Mouse (Mus musculus) forebrain, postnatal 0 days (tissue): Measurements from ENCODE around the gene Dedd2. TPM values are rescaled to one million over a fixed set of nuclear protein-coding genes. Genes with fewer than 3 reads are reported as not detected.

Experiments
- ATAC-seq: fragments of 200-750 bp; cut with Nextera tagmentation; 2 replicates; pipeline ENCODE4 v1.8.0; 2017; ENCODE audit warnings: mild to moderate bottlenecking, moderate library complexity
- DNase-seq: peaks from one replicate; pipeline ENCODE4 v3.0.0-alpha.2; 2015
- H3K27ac ChIP-seq: fragments of 300-500 bp; sonication (generic); 2 replicates; pipeline ENCODE4 v1.5.1; 2014; ENCODE audit warnings: low read depth, mild to moderate bottlenecking, antibody characterized with exemption, low read length, moderate library complexity, mixed read lengths
- H3K27me3 ChIP-seq: fragments of 300-500 bp; sonication (generic); 2 replicates; pipeline ENCODE4 v1.6.1; 2014; ENCODE audit warnings: mild to moderate bottlenecking, low read length, mixed read lengths; ENCODE audit not compliant: insufficient read depth
- H3K36me3 ChIP-seq: fragments of 300-500 bp; sonication (generic); 2 replicates; pipeline ENCODE4 v1.6.1; 2014; ENCODE audit warnings: mild to moderate bottlenecking, moderate library complexity; ENCODE audit not compliant: insufficient read depth
- H3K4me1 ChIP-seq: fragments of 300-500 bp; sonication (generic); 2 replicates; pipeline ENCODE4 v1.6.1; 2014; ENCODE audit warnings: antibody characterized with exemption; ENCODE audit not compliant: insufficient read depth
- H3K4me2 ChIP-seq: fragments of 300-500 bp; sonication (generic); 2 replicates; pipeline ENCODE4 v1.6.1; 2014; ENCODE audit warnings: low read depth, mild to moderate bottlenecking, moderate library complexity
- H3K4me3 ChIP-seq: fragments of 300-500 bp; sonication (generic); 2 replicates; pipeline ENCODE4 v1.5.1; 2014; ENCODE audit warnings: low read depth, low read length, mixed read lengths
- H3K9ac ChIP-seq: fragments of 300-500 bp; sonication (generic); 2 replicates; pipeline ENCODE4 v1.6.1; 2014; ENCODE audit warnings: mild to moderate bottlenecking
- H3K9me3 ChIP-seq: fragments of 300-500 bp; sonication (generic); 2 replicates; pipeline ENCODE4 v1.6.1; 2016; ENCODE audit warnings: low read length
- CTCF ChIP-seq: sonication (generic); IDR thresholded peaks from 2 replicates; pipeline ENCODE4 v1.5.1; 2016; ENCODE audit warnings: antibody characterized with exemption, control low read depth, low read depth
- WGBS: fragments of 180-500 bp; shearing (Covaris S2); extraction: QIAGEN DNeasy Blood & Tissue Kit; methylation state at CpG from one replicate; pipeline ENCODE4 v1.1.7; 2014; 5-methylcytosine and 5-hydroxymethylcytosine counted together
- polyA plus RNA-seq: library from polyadenylated mRNA; unstranded; fragments of >200 nt; fragmentation: Nextera tagmentation; extraction: Ambion mirVana; gene quantifications from 2 replicates; pipeline ENCODE4 v1.2.1, GENCODE M21; 2015
- total RNA-seq: library from RNA; depleted of rRNA; stranded (reverse); fragments of >200 nt; gene quantifications from 2 replicates; pipeline ENCODE4 v1.2.3, GENCODE M21; 2014; rRNA removed

Gene Dedd2
- total RNA-seq (23.4 and 25.3 TPM in 2 replicates), polyA plus RNA-seq (14.9 and 17.3 TPM in 2 replicates)

- Histone ChIP-seq H3K4me2 (peak within 1 kb of the TSS; percentile 96), H3K9ac (peak within 1 kb of the TSS; percentile 79), H3K27ac (peak within 1 kb of the TSS; percentile 88), H3K27me3 (no peaks in the 10 kb centered on the region), H3K4me1 (peaks cover 12% of the 10 kb centered on the region), H3K4me3 (peak within 1 kb of the TSS; percentile 67), H3K9me3 (no peaks in the 10 kb centered on the region), H3K36me3 (peaks cover 17% of the 10 kb centered on the region; the same call in 1 of the 2 replicates)
- DNase-seq (peak; percentile 31), ATAC-seq (no peak)
- TF ChIP-seq CTCF: no peak
- WGBS: 6% methylated on average over 20 of the region's 20 CpGs
Measured at GRCm38 (mm10) chr7:25220457-25221101, at the start of gene Dedd2. Dedd2 (minus strand) TSS chr7:25220615.

GRCm38 (mm10) chr7:25269545-25270271, 49.3 kb upstream of the Dedd2 start:
- no peak for ATAC-seq
- Histone ChIP-seq H3K4me2 (peak overlapping the region; percentile 83), H3K9ac (no peak overlapping the region), H3K4me3 (no peak overlapping the region; the same call in 1 of the 2 replicates), H3K4me1 (peaks cover 14% of the 10 kb centered on the region), H3K27me3 (no peaks in the 10 kb centered on the region), H3K27ac (no peak overlapping the region; the same call in 1 of the 2 replicates), H3K9me3 (no peaks in the 10 kb centered on the region), H3K36me3 (peaks cover 34% of the 10 kb centered on the region)
- no peak for TF ChIP-seq CTCF
- DNase-seq: no peak
- 87% methylated on average over 8 of the region's 8 CpGs for WGBS

- Histone ChIP-seq H3K4me2 (peak overlapping the region; percentile 83), H3K4me3 (peak overlapping the region; percentile 98), H3K27me3 (no peaks in the 10 kb centered on the region), H3K27ac (no peak overlapping the region; the same call in 1 of the 2 replicates), H3K4me1 (peaks cover 14% of the 10 kb centered on the region), H3K9me3 (no peaks in the 10 kb centered on the region), H3K9ac (peak overlapping the region; percentile 87), H3K36me3 (peaks cover 34% of the 10 kb centered on the region)
- TF ChIP-seq CTCF: no peak
- WGBS: 52% methylated on average over 4 of the region's 4 CpGs
- ATAC-seq (no peak), DNase-seq (no peak)
Measured at GRCm38 (mm10) chr7:25269029-25269428, 48.6 kb upstream of the Dedd2 start.

GRCm38 (mm10) chr7:25268588-25268987, 48.2 kb upstream of the Dedd2 start:
- ATAC-seq (no peak), DNase-seq (no peak)
- peaks cover 14% of the 10 kb centered on the region for H3K4me1 ChIP-seq
- peak overlapping the region; percentile 98 for H3K4me3 ChIP-seq
- no peak for TF ChIP-seq CTCF
- H3K9ac ChIP-seq: peak overlapping the region; percentile 87
- WGBS: 3% methylated on average over 7 of the region's 7 CpGs
- H3K4me2 ChIP-seq: peak overlapping the region; percentile 83
- peak overlapping the region; percentile 88 for H3K27ac ChIP-seq
- H3K9me3 ChIP-seq: no peaks in the 10 kb centered on the region
- H3K27me3 ChIP-seq: no peaks in the 10 kb centered on the region
- peaks cover 29% of the 10 kb centered on the region for H3K36me3 ChIP-seq

GRCm38 (mm10) chr7:25267751-25268463, 47.5 kb upstream of the Dedd2 start:
- Histone ChIP-seq H3K9me3 (no peaks in the 10 kb centered on the region), H3K4me1 (peaks cover 14% of the 10 kb centered on the region), H3K36me3 (peaks cover 23% of the 10 kb centered on the region), H3K4me3 (peak overlapping the region; percentile 98), H3K4me2 (peak overlapping the region; percentile 83), H3K9ac (peak overlapping the region; percentile 87), H3K27ac (peak overlapping the region; percentile 91), H3K27me3 (no peaks in the 10 kb centered on the region)
- no peak for TF ChIP-seq CTCF
- WGBS: under 1% methylated on average over 33 of the region's 33 CpGs
- peak; percentile 94 for ATAC-seq
- peak; percentile 100 for DNase-seq

GRCm38 (mm10) chr7:25267301-25267750, 46.9 kb upstream of the Dedd2 start, which contains the start of gene Cic:
Cic (plus strand) TSS chr7:25267704.
- H3K27me3 ChIP-seq: no peaks in the 10 kb centered on the region
- no peaks in the 10 kb centered on the region for H3K9me3 ChIP-seq
- WGBS: under 1% methylated on average over 29 of the region's 29 CpGs
- DNase-seq: peak; percentile 99
- TF ChIP-seq CTCF: no peak; the same call in 1 of the 2 replicates
- H3K4me2 ChIP-seq: peak within 1 kb of the TSS; percentile 83
- H3K4me1 ChIP-seq: peaks cover 14% of the 10 kb centered on the region
- H3K27ac ChIP-seq: peak within 1 kb of the TSS; percentile 91
- H3K36me3 ChIP-seq: peaks cover 17% of the 10 kb centered on the region
- ATAC-seq: peak; percentile 84
- peak within 1 kb of the TSS; percentile 98 for H3K4me3 ChIP-seq
- H3K9ac ChIP-seq: peak within 1 kb of the TSS; percentile 87
